Mouse (Mus musculus) CH12.LX (cell line): ENCODE measurements at regions not wholly inside any gene's neighbourhood (a gene's known extent, or its start where the extent isn't known, plus 50 kb on each side); places are given as distances from the start of the nearest gene placed in this dataset.

ENCODE experiments used
- BHLHE40 ChIP-seq: IDR thresholded peaks from 2 replicates; pipeline ENCODE4 v1.6.1; 2011; ENCODE audit warnings: mild to moderate bottlenecking, low read depth, low read length, improper control_type of control experiment
- CTCF ChIP-seq, 2 experiments: IDR thresholded peaks in 1 of 2; conservative IDR thresholded peaks in 1 of 2; 2 replicates each; pipeline ENCODE4 v1.5.1; 2011 to 2012; ENCODE audit warnings: low read depth in 2 of 2, low read length in 2 of 2, improper control_type of control experiment in 1 of 2, inconsistent platforms in 1 of 2, mild to moderate bottlenecking in 1 of 2, moderate library complexity in 1 of 2
- EP300 ChIP-seq: IDR thresholded peaks from 2 replicates; pipeline ENCODE4 v1.6.1; 2011; ENCODE audit warnings: low read length, improper control_type of control experiment
- HCFC1 ChIP-seq: IDR thresholded peaks from 2 replicates; pipeline ENCODE4 v1.6.1; 2012; ENCODE audit warnings: low read depth, mild to moderate bottlenecking, inconsistent platforms, low read length, improper control_type of control experiment
- MAX ChIP-seq: IDR thresholded peaks from 2 replicates; pipeline ENCODE4 v1.6.1; 2011; ENCODE audit warnings: low read length, improper control_type of control experiment
- MEF2A ChIP-seq: IDR thresholded peaks from 2 replicates; pipeline ENCODE4 v1.6.1; 2014; ENCODE audit warnings: low read depth, mild to moderate bottlenecking, inconsistent platforms, low read length, improper control_type of control experiment, borderline replicate concordance
- NRF1 ChIP-seq: IDR thresholded peaks from 2 replicates; pipeline ENCODE4 v1.6.1; 2014; ENCODE audit warnings: low read depth, mild to moderate bottlenecking, inconsistent platforms, low read length, improper control_type of control experiment, moderate library complexity
- PAX5 ChIP-seq: IDR thresholded peaks from 2 replicates; pipeline ENCODE4 v1.6.1; 2012; ENCODE audit warnings: low read length, inconsistent platforms, mixed read lengths
- POLR2A ChIP-seq: IDR thresholded peaks from 2 replicates; pipeline ENCODE4 v1.6.1; 2011; ENCODE audit warnings: low read depth, mild to moderate bottlenecking, improper control_type of control experiment, low read length
- UBTF ChIP-seq: IDR thresholded peaks from 2 replicates; pipeline ENCODE4 v1.6.1; 2012; ENCODE audit warnings: low read depth, mild to moderate bottlenecking, inconsistent platforms, low read length, improper control_type of control experiment, moderate library complexity
- USF1 ChIP-seq: IDR thresholded peaks from 2 replicates; pipeline ENCODE4 v1.6.1; 2014; ENCODE audit warnings: low read depth, mild to moderate bottlenecking, inconsistent platforms, low read length, improper control_type of control experiment
- ZKSCAN1 ChIP-seq: IDR thresholded peaks from 2 replicates; pipeline ENCODE4 v1.6.1; 2012; ENCODE audit warnings: low read depth, inconsistent platforms, low read length, improper control_type of control experiment, borderline replicate concordance
- ZMIZ1 ChIP-seq: IDR thresholded peaks from 2 replicates; pipeline ENCODE4 v1.6.1; 2012; ENCODE audit warnings: low read depth, mild to moderate bottlenecking, inconsistent platforms, low read length, improper control_type of control experiment
- ZNF384 ChIP-seq: IDR thresholded peaks from 2 replicates; pipeline ENCODE4 v1.6.1; 2012; ENCODE audit warnings: low read depth, low read length, improper control_type of control experiment, inconsistent platforms

DNA sequence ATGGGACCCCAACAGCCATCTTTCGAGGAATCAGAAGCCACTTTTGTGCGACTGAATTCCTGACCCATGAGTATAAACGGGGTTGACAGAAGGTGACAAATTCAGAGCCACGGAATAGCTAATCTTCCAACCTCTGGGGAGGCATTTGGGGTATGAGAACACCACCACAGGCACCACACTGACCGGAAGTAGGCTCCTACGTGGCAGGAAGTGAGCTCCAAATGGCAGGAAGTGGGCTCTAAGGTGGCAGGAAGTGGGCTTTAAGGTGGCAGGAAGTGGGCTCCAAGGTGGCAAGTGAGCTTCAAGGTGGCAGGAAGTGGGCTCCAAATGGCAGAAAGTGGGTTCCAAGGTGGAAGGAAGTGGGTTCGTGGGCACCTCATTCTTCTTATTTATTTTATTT is 179.8 kb downstream of the Gadd45g start:
- TF ChIP-seq ZKSCAN1 (no peak), PAX5 (no peak), HCFC1 (no peak), MEF2A (no peak), NRF1 (no peak), EP300 (no peak), ZMIZ1 (no peak), CTCF (conservative IDR thresholded peaks at IDR 0.05 in 1 of 2, IDR thresholded peaks at IDR 0.05 in 1 of 2; ENCODE audit: low read depth in 2 of 2, low read length in 2 of 2) (no peak), POLR2A (no peak), ZNF384 (no peak), UBTF (no peak), USF1 (no peak), BHLHE40 (no peak), MAX (no peak)
